In the genomic region with DNA sequence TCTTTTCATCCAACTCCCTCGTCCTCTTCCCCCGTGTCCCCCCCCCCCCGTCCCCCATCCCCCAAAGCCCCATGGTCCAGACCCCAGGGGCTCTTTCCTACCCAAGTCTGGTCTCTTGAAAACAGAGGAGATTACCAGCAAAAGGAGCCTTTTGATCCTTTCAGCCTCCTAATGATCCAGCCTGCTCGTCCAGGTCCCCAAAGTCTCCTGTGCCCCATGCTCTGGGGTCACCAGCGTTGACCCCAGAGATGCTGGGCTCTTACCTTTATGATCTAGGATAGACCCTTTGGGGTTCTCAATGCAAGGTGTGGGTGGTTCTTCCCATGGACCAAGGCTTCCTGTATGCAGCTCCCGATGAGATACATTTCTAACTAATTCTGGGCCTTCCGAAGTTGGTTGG, we compare ENCODE assay signal across 8 mouse cellular contexts. TPM values are rescaled to one million over a fixed set of nuclear protein-coding genes. Genes with fewer than 3 reads are reported as not detected.
DNase-seq lines count a peak whose midpoint lies in the region; ATAC-seq and TF ChIP-seq lines count a peak whose summit lies in the region.

No protein-coding gene starts in this region.

- H3K36me3 ChIP-seq in lung, embryonic 16.5 days (ENCODE audit: control insufficient read depth, insufficient read depth, low read length): no peaks in the 10 kb centered on the region
- no peaks in the 10 kb centered on the region for H3K36me3 ChIP-seq in limb, embryonic 14.5 days (ENCODE audit: control insufficient read depth, insufficient read depth, low read length)
- H3K36me3 ChIP-seq in stomach, postnatal 0 days (ENCODE audit: control insufficient read depth, insufficient read depth, low read length): no peaks in the 10 kb centered on the region

- no peak overlapping the region for H3K9ac ChIP-seq in lung, embryonic 16.5 days (ENCODE audit: low read length)
- H3K9ac ChIP-seq in limb, embryonic 14.5 days (ENCODE audit: low read depth, low read length, severe bottlenecking): no peak overlapping the region
- H3K9ac ChIP-seq in stomach, postnatal 0 days (ENCODE audit: low read length): no peak overlapping the region

- peak overlapping the region; percentile 93; the same call in 1 of the 2 replicates for H3K4me2 ChIP-seq in lung, embryonic 16.5 days (ENCODE audit: low read depth, low read length)
- peak overlapping the region; percentile 98 for H3K4me2 ChIP-seq in limb, embryonic 14.5 days (replicated peaks; ENCODE audit: low read depth, low read length, severe bottlenecking)
- H3K4me2 ChIP-seq in stomach, postnatal 0 days (replicated peaks; ENCODE audit: low read depth): peak overlapping the region; percentile 93; the same call in 1 of the 2 replicates

- peaks cover 19% of the 10 kb centered on the region for H3K4me1 ChIP-seq in lung, embryonic 16.5 days (replicated peaks; ENCODE audit: control insufficient read depth, insufficient read depth, low read length)
- H3K4me1 ChIP-seq in limb, embryonic 14.5 days (ENCODE audit: control insufficient read depth, insufficient read depth, low read length): peaks cover 10% of the 10 kb centered on the region
- no peaks in the 10 kb centered on the region for H3K4me1 ChIP-seq in stomach, postnatal 0 days (replicated peaks; ENCODE audit: control insufficient read depth, insufficient read depth)

- no peaks in the 10 kb centered on the region for H3K9me3 ChIP-seq in lung, embryonic 16.5 days (ENCODE audit: control insufficient read depth, low read length)
- no peaks in the 10 kb centered on the region for H3K9me3 ChIP-seq in limb, embryonic 14.5 days (ENCODE audit: control insufficient read depth, low read length)
- H3K9me3 ChIP-seq in stomach, postnatal 0 days (ENCODE audit: control insufficient read depth, low read length): no peaks in the 10 kb centered on the region

- TF ChIP-seq EP300 in stomach, postnatal 0 days (optimal IDR thresholded peaks at IDR 0.05): no peak

- no peak for TF ChIP-seq CTCF in stomach, postnatal 0 days (IDR thresholded peaks at IDR 0.05; ENCODE audit: low read depth)

- no peaks in the 10 kb centered on the region for H3K27me3 ChIP-seq in lung, embryonic 16.5 days (ENCODE audit: control insufficient read depth, insufficient read depth, low read depth, low read length)
- H3K27me3 ChIP-seq in limb, embryonic 14.5 days (ENCODE audit: control insufficient read depth, insufficient read depth, low read length): 0 out of 2 replicates have a peak, but pooled peaks cover 5% of the 10 kb centered on the region
- H3K27me3 ChIP-seq in stomach, postnatal 0 days (ENCODE audit: control insufficient read depth, insufficient read depth, low read length): no peaks in the 10 kb centered on the region

- DNase-seq in cerebellum, adult 9-11 months: peak; percentile 50
- no peak for DNase-seq in cerebellum, adult 8-10 months
- DNase-seq in lung, postnatal 4 days: no peak
- no peak for DNase-seq in limb, embryonic 14.5 days (ENCODE audit: low spot score)
- DNase-seq in stomach, postnatal 0 days (ENCODE audit: low spot score): no peak
- no peak for DNase-seq in adrenal gland, postnatal 4 days (ENCODE audit: low spot score in 2 of 2)
- DNase-seq in kidney, postnatal 10 days: no peak

- peak overlapping the region; percentile 72 for H3K4me3 ChIP-seq in lung, embryonic 16.5 days (ENCODE audit: low read length)
- peak overlapping the region; percentile 82 for H3K4me3 ChIP-seq in limb, embryonic 14.5 days (replicated peaks; ENCODE audit: low read length)
- H3K4me3 ChIP-seq in stomach, postnatal 0 days (ENCODE audit: low read depth, low read length): no peak overlapping the region

- TF ChIP-seq POLR2A in limb, embryonic 14.5 days (IDR thresholded peaks at IDR 0.05; ENCODE audit: borderline replicate concordance, extremely low read depth, insufficient read depth, insufficient read length): no peak

- 46% methylated on average over 6 of the region's 7 CpGs for WGBS in lung, embryonic 16.5 days
- 34% methylated on average over 7 of the region's 7 CpGs for WGBS in limb, embryonic 14.5 days
- 55% methylated on average over 5 of the region's 7 CpGs for WGBS in stomach, postnatal 0 days

- H3K27ac ChIP-seq in lung, embryonic 16.5 days (ENCODE audit: low read length): no peak overlapping the region
- no peak overlapping the region for H3K27ac ChIP-seq in limb, embryonic 14.5 days (replicated peaks; ENCODE audit: low read depth, low read length)
- H3K27ac ChIP-seq in stomach, postnatal 0 days (replicated peaks): no peak overlapping the region

- no peak for ATAC-seq in lung, embryonic 16.5 days (ENCODE audit: low read depth)
- ATAC-seq in limb, embryonic 14.5 days (ENCODE audit: low FRiP score, low read depth): no peak
- ATAC-seq in stomach, postnatal 0 days (ENCODE audit: low FRiP score, low TSS enrichment): no peak

RNA-seq across cellular contexts. Expression of a gene that starts 0.4 kb away (rescaled TPM):
- polyA plus RNA-seq in lung, embryonic 16.5 days (2015; fragmentation: Nextera tagmentation; extraction: Ambion mirVana): 9.0 and 9.8 TPM in 2 replicates
- polyA plus RNA-seq in limb, embryonic 14.5 days (2012; rRNA removed): 8.5 and 9.6 TPM in 2 replicates
- 6.8 and 8.0 TPM in 2 replicates for polyA plus RNA-seq in limb, embryonic 14.5 days (2014; fragmentation: Nextera tagmentation; extraction: Ambion mirVana)
- polyA plus RNA-seq in stomach, postnatal 0 days (2015; fragmentation: Nextera tagmentation; extraction: Ambion mirVana): 6.7 and 8.0 TPM in 2 replicates
- 10 to 100 TPM; 22.0 to 30.9 TPM for total RNA-seq in adrenal gland, postnatal 4 days (2021)

RNA-seq across cellular contexts. Expression of a gene that starts 52.5 kb away (rescaled TPM):
- polyA plus RNA-seq in lung, embryonic 16.5 days (2015; fragmentation: Nextera tagmentation; extraction: Ambion mirVana): 74.4 and 92.3 TPM in 2 replicates
- 50.0 and 51.5 TPM in 2 replicates for polyA plus RNA-seq in limb, embryonic 14.5 days (2012; rRNA removed)
- polyA plus RNA-seq in limb, embryonic 14.5 days (2014; fragmentation: Nextera tagmentation; extraction: Ambion mirVana): 38.1 and 43.2 TPM in 2 replicates
- 37.1 and 39.1 TPM in 2 replicates for polyA plus RNA-seq in stomach, postnatal 0 days (2015; fragmentation: Nextera tagmentation; extraction: Ambion mirVana)
- total RNA-seq in adrenal gland, postnatal 4 days (2021): 10 to 100 TPM; 22.9 to 25.0 TPM
